Mouse (Mus musculus) kidney, embryonic 16.5 days (tissue): ENCODE measurements around the gene Mgat4a. TPM values are rescaled to one million over a fixed set of nuclear protein-coding genes. Genes with fewer than 3 reads are reported as not detected.

Experiments used
- ATAC-seq: fragments of 200-750 bp; cut with Nextera tagmentation; 2 replicates; pipeline ENCODE4 v1.8.0; 2017; ENCODE audit warnings: moderate TSS enrichment; ENCODE audit not compliant: low FRiP score, low TSS enrichment
- H3K27ac ChIP-seq: fragments of 300-500 bp; sonication (generic); 2 replicates; pipeline ENCODE4 v1.5.1; 2014; ENCODE audit warnings: low read length
- H3K27me3 ChIP-seq: fragments of 300-500 bp; sonication (generic); 2 replicates; pipeline ENCODE4 v1.6.1; 2014; ENCODE audit warnings: low read length, control low read depth, mixed read lengths; ENCODE audit not compliant: insufficient read depth
- H3K36me3 ChIP-seq: fragments of 300-500 bp; sonication (generic); 2 replicates; pipeline ENCODE4 v1.6.1; 2014; ENCODE audit warnings: low read length, control low read depth, mixed read lengths; ENCODE audit not compliant: insufficient read depth
- H3K4me1 ChIP-seq: fragments of 300-500 bp; sonication (generic); 2 replicates; pipeline ENCODE4 v1.6.1; 2014; ENCODE audit warnings: low read length, control low read depth, mixed read lengths; ENCODE audit not compliant: insufficient read depth
- H3K4me2 ChIP-seq: fragments of 300-500 bp; sonication (generic); replicated peaks from 2 replicates; pipeline ENCODE4 v1.6.1; 2014; ENCODE audit warnings: low read depth, low read length
- H3K4me3 ChIP-seq: fragments of 300-500 bp; sonication (generic); 2 replicates; pipeline ENCODE4 v1.5.1; 2014; ENCODE audit warnings: mild to moderate bottlenecking, low read length
- H3K9ac ChIP-seq: fragments of 300-500 bp; sonication (generic); replicated peaks from 2 replicates; pipeline ENCODE4 v1.6.1; 2014; ENCODE audit warnings: low read length
- H3K9me3 ChIP-seq: fragments of 300-500 bp; sonication (generic); 2 replicates; pipeline ENCODE4 v1.6.1; 2016; ENCODE audit warnings: low read length, control low read depth
- whole genome bisulfite sequencing: fragments of 180-500 bp; shearing (Covaris S2); extraction: QIAGEN DNeasy Blood & Tissue Kit; methylation state at CpG from one replicate; pipeline ENCODE4 v1.1.7; 2014; 5-methylcytosine and 5-hydroxymethylcytosine counted together
- polyA plus RNA-seq: library from polyadenylated mRNA; unstranded; fragments of >200 nt; fragmentation: Nextera tagmentation; extraction: Ambion mirVana; gene quantifications from 2 replicates; pipeline ENCODE4 v1.2.1, GENCODE M21; 2015

Mgat4a gene
- polyA plus RNA-seq, 1 experiment from 2014 or later: 8.3 TPM

- H3K36me3 ChIP-seq: no peaks in the 10 kb centered on the region
- no peak overlapping the region for H3K4me3 ChIP-seq
- no peak overlapping the region for H3K9ac ChIP-seq
- peaks cover 12% of the 10 kb centered on the region for H3K4me1 ChIP-seq
- no peak overlapping the region for H3K27ac ChIP-seq
- no peaks in the 10 kb centered on the region for H3K9me3 ChIP-seq
- ATAC-seq: no peak; the same call in 1 of the 2 replicates
- H3K4me2 ChIP-seq: no peak overlapping the region
- 74% methylated on average over 1 of the region's 1 CpGs for WGBS
- H3K27me3 ChIP-seq: no peaks in the 10 kb centered on the region
These were observed 144.3 kb downstream of the Mgat4a start for GRCm38 (mm10) chr1:37396481-37396880.

GRCm38 (mm10) chr1:37393174-37393573, 147.6 kb downstream of the Mgat4a start:
- H3K9me3 ChIP-seq: no peaks in the 10 kb centered on the region
- no peak overlapping the region for H3K27ac ChIP-seq
- H3K4me1 ChIP-seq: no peaks in the 10 kb centered on the region
- H3K9ac ChIP-seq: no peak overlapping the region
- no peak overlapping the region for H3K4me3 ChIP-seq
- H3K4me2 ChIP-seq: no peak overlapping the region
- H3K36me3 ChIP-seq: no peaks in the 10 kb centered on the region
- ATAC-seq: no peak
- no peaks in the 10 kb centered on the region for H3K27me3 ChIP-seq
- WGBS: 85% methylated on average over 5 of the region's 5 CpGs

Other genes with a start within 250 kb of the Mgat4a start
- gene Inpp4a, start 241.2 kb downstream of the Mgat4a start, polyA plus RNA-seq: 19.2 and 21.3 TPM in 2 replicates
- gene Coa5, start 110.9 kb downstream of the Mgat4a start, polyA plus RNA-seq: 59.9 and 60.1 TPM in 2 replicates
- 128 and 144 TPM in 2 replicates for gene Unc50, start 110.9 kb downstream of the Mgat4a start, polyA plus RNA-seq
- gene 2010300C02Rik, start 179.1 kb upstream of the Mgat4a start, polyA plus RNA-seq: 2.4 and 2.6 TPM in 2 replicates